Mouse (Mus musculus) lung, postnatal 10 days (tissue): Measurements from ENCODE around the gene Pip5kl1.

Experiments
- DNase-seq: peaks from one replicate; pipeline ENCODE4 v3.0.0; 2021

Gene Pip5kl1

GRCm38 (mm10) chr2:32587731-32588321 lies 13.2 kb downstream of the Pip5kl1 start:
- peak; percentile 66 for DNase-seq

GRCm38 (mm10) chr2:32589213-32589795 lies 14.7 kb downstream of the Pip5kl1 start:
- DNase-seq, result peak; percentile 46

GRCm38 (mm10) chr2:32590224-32590623 lies 15.6 kb downstream of the Pip5kl1 start:
- peak; percentile 34 for DNase-seq

GRCm38 (mm10) chr2:32591249-32591648 lies 16.7 kb downstream of the Pip5kl1 start:
- DNase-seq, result no peak

- DNase-seq, result no peak
These were observed 22.1 kb downstream of the Pip5kl1 start for GRCm38 (mm10) chr2:32596725-32597124.

GRCm38 (mm10) chr2:32597248-32597647 lies 22.7 kb downstream of the Pip5kl1 start:
- DNase-seq, result no peak

GRCm38 (mm10) chr2:32597699-32598098 lies 23.1 kb downstream of the Pip5kl1 start:
- no peak for DNase-seq

GRCm38 (mm10) chr2:32598506-32598905 lies 23.9 kb downstream of the Pip5kl1 start:
- no peak for DNase-seq

GRCm38 (mm10) chr2:32599409-32599808 lies 24.8 kb downstream of the Pip5kl1 start, which contains the start of gene St6galnac6:
Gene St6galnac6 (plus strand): TSS chr2:32599709.
- no peak for DNase-seq

- peak; percentile 73 for DNase-seq
These were observed 26.9 kb downstream of the Pip5kl1 start for GRCm38 (mm10) chr2:32601417-32602065.

GRCm38 (mm10) chr2:32602600-32603054 lies 28.0 kb downstream of the Pip5kl1 start:
- peak; percentile 92 for DNase-seq

GRCm38 (mm10) chr2:32604631-32605030 lies 30.0 kb downstream of the Pip5kl1 start:
- no peak for DNase-seq

- DNase-seq, result peak; percentile 94
These were observed 31.9 kb downstream of the Pip5kl1 start for GRCm38 (mm10) chr2:32606161-32607142.

GRCm38 (mm10) chr2:32607262-32607947 lies 32.8 kb downstream of the Pip5kl1 start:
- DNase-seq, result peak; percentile 56

- peak; percentile 78 for DNase-seq
These were observed 33.7 kb downstream of the Pip5kl1 start for GRCm38 (mm10) chr2:32608141-32608777.

- no peak for DNase-seq
These were observed 34.3 kb downstream of the Pip5kl1 start for GRCm38 (mm10) chr2:32608778-32609435.

GRCm38 (mm10) chr2:32610610-32611229 lies 36.1 kb downstream of the Pip5kl1 start:
- DNase-seq, result peak; percentile 82

GRCm38 (mm10) chr2:32612274-32612673 lies 37.7 kb downstream of the Pip5kl1 start:
- no peak for DNase-seq

GRCm38 (mm10) chr2:32617109-32617508 lies 42.5 kb downstream of the Pip5kl1 start:
- no peak for DNase-seq

GRCm38 (mm10) chr2:32617601-32618000 lies 43.0 kb downstream of the Pip5kl1 start:
- no peak for DNase-seq

- no peak for DNase-seq
These were observed 43.5 kb downstream of the Pip5kl1 start for GRCm38 (mm10) chr2:32618051-32618450.
